In the genomic region with DNA sequence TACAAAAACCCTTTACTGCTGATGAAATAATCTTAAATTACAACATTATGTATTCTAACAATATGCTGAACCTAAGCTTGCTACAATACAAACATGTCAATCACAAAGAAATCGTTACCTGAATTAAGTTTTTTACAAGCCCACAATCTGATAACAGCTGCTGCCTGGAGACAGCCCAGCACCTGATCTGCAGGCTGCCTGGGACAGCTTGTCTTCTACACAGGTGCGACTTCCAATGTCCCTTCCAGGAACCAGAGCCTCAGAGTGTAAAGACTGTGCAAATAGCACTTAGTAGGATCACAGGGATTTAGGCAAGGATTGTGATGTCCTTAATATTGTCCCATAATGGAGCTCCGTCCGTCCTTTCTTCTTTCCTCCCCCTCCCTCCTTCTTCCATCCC, we compare ENCODE assay signal across 4 mouse cellular contexts.
"Had no signal": no experiment of that assay in that cellular context is flagged by ENCODE, and none has a peak within 500 bp of the region (broad histone marks: within the 10 kb centered on the region; RNA-seq: fewer than 3 reads in every experiment).

No protein-coding gene starts in this region.

- H3K4me3 ChIP-seq: neural tube, embryonic 12.5 days; neural tube, embryonic 13.5 days; stomach, embryonic 15.5 days had no signal

- H3K27ac ChIP-seq: neural tube, embryonic 12.5 days; neural tube, embryonic 13.5 days; stomach, embryonic 15.5 days; stomach, postnatal 0 days had no signal

- H3K27me3 ChIP-seq: neural tube, embryonic 12.5 days; neural tube, embryonic 13.5 days; stomach, embryonic 15.5 days had no signal

- H3K4me2 ChIP-seq: neural tube, embryonic 12.5 days; neural tube, embryonic 13.5 days; stomach, embryonic 15.5 days had no signal

- H3K9me3 ChIP-seq: neural tube, embryonic 12.5 days; neural tube, embryonic 13.5 days; stomach, embryonic 15.5 days had no signal

- H3K9ac ChIP-seq: neural tube, embryonic 12.5 days; neural tube, embryonic 13.5 days; stomach, embryonic 15.5 days had no signal

- H3K36me3 ChIP-seq: neural tube, embryonic 12.5 days; stomach, embryonic 15.5 days had no signal

- H3K4me1 ChIP-seq: neural tube, embryonic 12.5 days; stomach, embryonic 15.5 days had no signal
